In the genomic region with DNA sequence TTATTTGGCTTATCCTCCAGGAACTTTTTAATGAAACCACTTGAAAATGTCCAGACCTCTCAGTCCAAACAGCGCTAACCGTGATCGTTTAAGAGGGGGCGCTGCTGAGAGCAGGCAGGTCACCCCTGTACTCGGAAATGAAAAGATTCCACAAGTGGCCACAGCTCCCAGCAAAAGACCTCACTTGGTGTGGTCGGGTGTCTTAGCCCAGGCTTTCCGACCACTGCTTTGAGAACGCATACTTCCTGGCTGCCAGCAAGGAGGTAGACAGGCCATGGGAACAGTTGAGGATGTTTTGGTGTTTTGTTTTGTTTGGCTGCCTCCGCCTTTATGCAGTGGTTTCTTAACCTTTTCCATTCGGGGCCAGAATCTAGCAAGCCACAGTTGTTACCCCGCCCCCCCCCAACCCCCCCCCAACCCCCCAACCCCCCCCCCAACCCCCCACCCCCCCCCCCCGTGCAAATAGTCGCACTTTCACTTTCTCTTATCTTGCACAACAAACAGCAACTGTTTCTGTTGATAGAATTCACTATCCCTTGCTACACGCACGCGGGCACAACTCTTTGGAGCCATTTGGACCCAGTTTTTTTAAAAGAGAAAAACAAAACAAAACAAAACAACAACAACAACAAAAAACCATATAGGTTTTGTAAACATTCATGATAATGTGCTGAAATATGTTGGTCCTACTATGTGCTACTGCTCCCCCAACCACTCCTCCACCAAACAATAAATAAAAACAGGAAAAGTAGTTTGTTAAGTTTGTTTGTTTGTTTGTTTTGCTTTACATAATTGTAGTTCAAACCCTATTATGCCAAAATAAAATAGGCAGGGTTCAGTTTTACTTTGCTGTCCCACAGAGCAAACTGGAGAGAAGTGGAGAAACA, we compare ENCODE assay signal across 8 mouse cellular contexts. TPM values are rescaled to one million over a fixed set of nuclear protein-coding genes. Genes with fewer than 3 reads are reported as not detected.
DNase-seq lines count a peak whose midpoint lies in the region; ATAC-seq and TF ChIP-seq lines count a peak whose summit lies in the region.

No protein-coding gene starts in this region.

- ATAC-seq in CD4-positive, CD25-positive, alpha-beta regulatory T cell, adult 4 months = peak; percentile 72
- ATAC-seq in inflammation-experienced regulatory T-cells, adult 6 months = peak; percentile 67
- no peak for ATAC-seq in lung, embryonic 16.5 days (ENCODE audit: low read depth)
- 0 out of 2 replicates have a peak, but pooled peaks have one; percentile 29 for ATAC-seq in stomach, postnatal 0 days (ENCODE audit: low FRiP score, low TSS enrichment)

- H3K36me3 ChIP-seq in erythroblast, embryonic 14.5 days (ENCODE audit: control insufficient read depth) = peaks cover 8% of the 10 kb centered on the region
- H3K36me3 ChIP-seq in lung, embryonic 16.5 days (ENCODE audit: control insufficient read depth, insufficient read depth, low read length) = no peaks in the 10 kb centered on the region
- no peaks in the 10 kb centered on the region for H3K36me3 ChIP-seq in stomach, postnatal 0 days (ENCODE audit: control insufficient read depth, insufficient read depth, low read length)

- no peaks in the 10 kb centered on the region for H3K27me3 ChIP-seq in erythroblast, embryonic 14.5 days (ENCODE audit: control insufficient read depth)
- no peaks in the 10 kb centered on the region for H3K27me3 ChIP-seq in lung, embryonic 16.5 days (ENCODE audit: control insufficient read depth, insufficient read depth, low read depth, low read length)
- H3K27me3 ChIP-seq in stomach, postnatal 0 days (ENCODE audit: control insufficient read depth, insufficient read depth, low read length) = no peaks in the 10 kb centered on the region

- H3K4me2 ChIP-seq in lung, embryonic 16.5 days (ENCODE audit: low read depth, low read length) = peak overlapping the region; percentile 31
- H3K4me2 ChIP-seq in stomach, postnatal 0 days (replicated peaks; ENCODE audit: low read depth) = peak overlapping the region; percentile 18; the same call in 1 of the 2 replicates

- TF ChIP-seq EP300 in stomach, postnatal 0 days (optimal IDR thresholded peaks at IDR 0.05) = no peak

- no peaks in the 10 kb centered on the region for H3K9me3 ChIP-seq in erythroblast, embryonic 14.5 days (ENCODE audit: control insufficient read depth, low read length)
- no peaks in the 10 kb centered on the region for H3K9me3 ChIP-seq in lung, embryonic 16.5 days (ENCODE audit: control insufficient read depth, low read length)
- H3K9me3 ChIP-seq in stomach, postnatal 0 days (ENCODE audit: control insufficient read depth, low read length) = no peaks in the 10 kb centered on the region

- H3K9ac ChIP-seq in lung, embryonic 16.5 days (ENCODE audit: low read length) = no peak overlapping the region
- no peak overlapping the region for H3K9ac ChIP-seq in stomach, postnatal 0 days (ENCODE audit: low read length)

- H3K4me1 ChIP-seq in erythroblast, embryonic 14.5 days (ENCODE audit: control insufficient read depth) = peaks cover 44% of the 10 kb centered on the region
- H3K4me1 ChIP-seq in lung, embryonic 16.5 days (replicated peaks; ENCODE audit: control insufficient read depth, insufficient read depth, low read length) = no peaks in the 10 kb centered on the region
- H3K4me1 ChIP-seq in stomach, postnatal 0 days (replicated peaks; ENCODE audit: control insufficient read depth, insufficient read depth) = no peaks in the 10 kb centered on the region

- H3K27ac ChIP-seq in lung, embryonic 16.5 days (ENCODE audit: low read length) = no peak overlapping the region
- no peak overlapping the region for H3K27ac ChIP-seq in stomach, postnatal 0 days (replicated peaks)

- DNase-seq in 416B (ENCODE audit: low read depth) = peak; percentile 82
- DNase-seq in stomach, postnatal 0 days (ENCODE audit: low spot score) = peak; percentile 24
- DNase-seq in frontal cortex, postnatal 14 days (ENCODE audit: low spot score in 2 of 2) = no peak
- no peak for DNase-seq in frontal cortex, postnatal 10 days (ENCODE audit: low spot score in 2 of 2)

- H3K4me3 ChIP-seq in erythroblast, embryonic 14.5 days (replicated peaks) = peak overlapping the region; percentile 66
- H3K4me3 ChIP-seq in lung, embryonic 16.5 days (ENCODE audit: low read length) = peak overlapping the region; percentile 6; the same call in 1 of the 2 replicates
- H3K4me3 ChIP-seq in stomach, postnatal 0 days (ENCODE audit: low read depth, low read length) = no peak overlapping the region

- WGBS in lung, embryonic 16.5 days = 31% methylated on average over 16 of the region's 16 CpGs
- 33% methylated on average over 15 of the region's 16 CpGs for WGBS in stomach, postnatal 0 days

- peak; percentile 51 for TF ChIP-seq CTCF in stomach, postnatal 0 days (IDR thresholded peaks at IDR 0.05; ENCODE audit: low read depth)

RNA-seq across cellular contexts. Expression of a gene that starts 13.5 kb away (rescaled TPM):
- polyA plus RNA-seq in CD4-positive, CD25-positive, alpha-beta regulatory T cell, adult 4 months (2017; shearing (Covaris generic)) = 10 to 100 TPM; 16.3 to 19.6 TPM
- polyA plus RNA-seq in erythroblast, embryonic 14.5 days (2012) = 0.23 and 0.25 TPM in 2 replicates
- 10 to 100 TPM; 14.7 to 19.7 (median 18.6) TPM for polyA plus RNA-seq in inflammation-experienced regulatory T-cells, adult 6 months (2017; shearing (Covaris generic))
- 23.2 and 23.8 TPM in 2 replicates for polyA plus RNA-seq in lung, embryonic 16.5 days (2015; fragmentation: Nextera tagmentation; extraction: Ambion mirVana)
- 8.7 and 9.0 TPM in 2 replicates for polyA plus RNA-seq in stomach, postnatal 0 days (2015; fragmentation: Nextera tagmentation; extraction: Ambion mirVana)

RNA-seq across cellular contexts. Expression of a gene that starts 42.7 kb away (rescaled TPM):
- polyA plus RNA-seq in CD4-positive, CD25-positive, alpha-beta regulatory T cell, adult 4 months (2017; shearing (Covaris generic)) = not detected
- polyA plus RNA-seq in erythroblast, embryonic 14.5 days (2012) = not detected in 2 replicates
- not detected for polyA plus RNA-seq in inflammation-experienced regulatory T-cells, adult 6 months (2017; shearing (Covaris generic))
- not detected in 2 replicates for polyA plus RNA-seq in lung, embryonic 16.5 days (2015; fragmentation: Nextera tagmentation; extraction: Ambion mirVana)
- polyA plus RNA-seq in stomach, postnatal 0 days (2015; fragmentation: Nextera tagmentation; extraction: Ambion mirVana) = 0.04 TPM in 1 of 2 replicates, not detected in the other

Comparison
In these comparisons a context has a peak if more than half of its experiments do, and no peak if none do; other contexts are left out.
1. DNase-seq: peak in 416B (single experiment) and stomach, postnatal 0 days (single experiment); none in frontal cortex, postnatal 14 days (0 of 2) and frontal cortex, postnatal 10 days (0 of 2).